Mouse (Mus musculus) limb, embryonic 14.5 days (tissue): Measurements from ENCODE around the gene Uck1. TPM values are rescaled to one million over a fixed set of nuclear protein-coding genes. Genes with fewer than 3 reads are reported as not detected.

Experiments
- ATAC-seq: fragments of 200-750 bp; cut with Nextera tagmentation; 2 replicates; pipeline ENCODE4 v1.8.0; 2017; ENCODE audit warnings: low read depth, moderate number of reproducible peaks, moderate TSS enrichment; ENCODE audit not compliant: low FRiP score
- DNase-seq: peaks from one replicate; pipeline ENCODE4 v3.0.0-alpha.2; 2015; ENCODE audit warnings: low spot score
- H3K27ac ChIP-seq: fragments of 300-500 bp; sonication (generic); replicated peaks from 2 replicates; pipeline ENCODE4 v1.5.1; 2014; ENCODE audit warnings: low read depth, mild to moderate bottlenecking, low read length, moderate library complexity, mixed read lengths
- H3K27me3 ChIP-seq: fragments of 300-500 bp; sonication (generic); 2 replicates; pipeline ENCODE4 v1.6.1; 2014; ENCODE audit warnings: low read length, mixed read lengths; ENCODE audit not compliant: control insufficient read depth, insufficient read depth
- H3K36me3 ChIP-seq: fragments of 300-500 bp; sonication (generic); 2 replicates; pipeline ENCODE4 v1.6.1; 2014; ENCODE audit warnings: mild to moderate bottlenecking, low read length, moderate library complexity, mixed read lengths; ENCODE audit not compliant: control insufficient read depth, insufficient read depth
- H3K4me1 ChIP-seq: fragments of 300-500 bp; sonication (generic); 2 replicates; pipeline ENCODE4 v1.6.1; 2014; ENCODE audit warnings: antibody characterized with exemption, low read length, mixed read lengths; ENCODE audit not compliant: control insufficient read depth, insufficient read depth
- H3K4me2 ChIP-seq: fragments of 300-500 bp; sonication (generic); replicated peaks from 2 replicates; pipeline ENCODE4 v1.6.1; 2014; ENCODE audit warnings: low read depth, mild to moderate bottlenecking, low read length, moderate library complexity; ENCODE audit not compliant: severe bottlenecking
- H3K4me3 ChIP-seq: fragments of 300-500 bp; sonication (generic); replicated peaks from 2 replicates; pipeline ENCODE4 v1.5.1; 2014; ENCODE audit warnings: low read length
- H3K9ac ChIP-seq: fragments of 300-500 bp; sonication (generic); 2 replicates; pipeline ENCODE4 v1.6.1; 2014; ENCODE audit warnings: mild to moderate bottlenecking, low read depth, low read length, moderate library complexity; ENCODE audit not compliant: severe bottlenecking
- H3K9me3 ChIP-seq: fragments of 300-500 bp; sonication (generic); 2 replicates; pipeline ENCODE4 v1.6.1; 2016; ENCODE audit warnings: low read length; ENCODE audit not compliant: control insufficient read depth
- POLR2A ChIP-seq: fragments of 200-500 bp; IDR thresholded peaks from 2 replicates; pipeline ENCODE4 v1.8.0; 2012; ENCODE audit warnings: inconsistent platforms, mild to moderate bottlenecking, moderate library complexity, borderline replicate concordance; ENCODE audit not compliant: insufficient read depth, insufficient read length; ENCODE audit errors: extremely low read depth
- WGBS: fragments of 180-500 bp; shearing (Covaris S2); extraction: QIAGEN DNeasy Blood & Tissue Kit; methylation state at CpG from one replicate; pipeline ENCODE4 v1.1.7; 2014; 5-methylcytosine and 5-hydroxymethylcytosine counted together
- polyA plus RNA-seq, 2 experiments: library from polyadenylated mRNA; depleted of rRNA in 1 of 2; stranded (reverse) in 1 of 2; unstranded in 1 of 2; fragments of >200 nt; fragmentation: Nextera tagmentation in 1 of 2; extraction: Ambion mirVana in 1 of 2; gene quantifications; 2 replicates each; pipeline versions ENCODE4 v1.2.1 to v1.2.3; 2012 to 2014

The Uck1 gene
- polyA plus RNA-seq, 2 experiments, result 59.9 to 64.8 TPM

DNA sequence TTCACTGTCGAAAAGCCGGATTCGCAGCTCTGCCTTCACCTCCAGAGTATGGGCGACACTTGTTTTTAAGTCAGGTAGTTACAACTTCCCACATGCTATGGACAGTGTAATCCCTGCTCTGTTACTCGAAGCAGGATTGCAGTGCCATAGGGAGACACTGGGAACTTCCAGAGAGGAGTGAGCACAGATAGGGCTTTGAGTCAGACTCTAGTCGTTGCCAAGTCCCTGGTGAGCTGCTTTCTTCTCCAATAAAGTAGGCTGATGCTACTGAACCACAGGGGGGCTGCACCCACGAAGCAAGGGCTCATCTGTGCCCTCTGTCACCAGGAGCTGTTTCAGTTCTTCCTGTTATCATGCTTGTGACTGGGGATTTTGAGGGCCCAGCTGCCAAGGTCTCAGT lies 38.4 kb downstream of the Uck1 start:
- TF ChIP-seq POLR2A, result no peak
- H3K9me3 ChIP-seq, result no peaks in the 10 kb centered on the region
- no peak overlapping the region for H3K9ac ChIP-seq
- peaks cover 100% of the 10 kb centered on the region for H3K36me3 ChIP-seq
- ATAC-seq (no peak), DNase-seq (no peak)
- H3K27me3 ChIP-seq, result no peaks in the 10 kb centered on the region
- H3K4me3 ChIP-seq, result no peak overlapping the region
- no peak overlapping the region for H3K4me2 ChIP-seq
- no peaks in the 10 kb centered on the region for H3K4me1 ChIP-seq
- no peak overlapping the region for H3K27ac ChIP-seq
- 92% methylated on average over 7 of the region's 7 CpGs for WGBS

- Histone ChIP-seq H3K9me3 (no peaks in the 10 kb centered on the region), H3K9ac (no peak overlapping the region), H3K27ac (no peak overlapping the region), H3K4me1 (no peaks in the 10 kb centered on the region), H3K4me2 (no peak overlapping the region), H3K27me3 (no peaks in the 10 kb centered on the region), H3K4me3 (no peak overlapping the region), H3K36me3 (peaks cover 100% of the 10 kb centered on the region)
- 96% methylated on average over 10 of the region's 10 CpGs for WGBS
- DNase-seq (no peak), ATAC-seq (no peak)
- no peak for TF ChIP-seq POLR2A
These were observed 39.0 kb downstream of the Uck1 start for GRCm38 (mm10) chr2:32220969-32221368.

GRCm38 (mm10) chr2:32220021-32220420 lies 39.9 kb downstream of the Uck1 start:
- TF ChIP-seq POLR2A, result no peak
- no peak overlapping the region for H3K4me3 ChIP-seq
- H3K27me3 ChIP-seq, result no peaks in the 10 kb centered on the region
- no peak overlapping the region for H3K9ac ChIP-seq
- H3K4me1 ChIP-seq, result no peaks in the 10 kb centered on the region
- H3K36me3 ChIP-seq, result peaks cover 100% of the 10 kb centered on the region
- DNase-seq (no peak), ATAC-seq (no peak)
- 95% methylated on average over 6 of the region's 6 CpGs for whole genome bisulfite sequencing
- H3K9me3 ChIP-seq, result no peaks in the 10 kb centered on the region
- no peak overlapping the region for H3K27ac ChIP-seq
- no peak overlapping the region for H3K4me2 ChIP-seq

- no peaks in the 10 kb centered on the region for H3K27me3 ChIP-seq
These were observed 40.5 kb downstream of the Uck1 start for GRCm38 (mm10) chr2:32219501-32219900.

DNA sequence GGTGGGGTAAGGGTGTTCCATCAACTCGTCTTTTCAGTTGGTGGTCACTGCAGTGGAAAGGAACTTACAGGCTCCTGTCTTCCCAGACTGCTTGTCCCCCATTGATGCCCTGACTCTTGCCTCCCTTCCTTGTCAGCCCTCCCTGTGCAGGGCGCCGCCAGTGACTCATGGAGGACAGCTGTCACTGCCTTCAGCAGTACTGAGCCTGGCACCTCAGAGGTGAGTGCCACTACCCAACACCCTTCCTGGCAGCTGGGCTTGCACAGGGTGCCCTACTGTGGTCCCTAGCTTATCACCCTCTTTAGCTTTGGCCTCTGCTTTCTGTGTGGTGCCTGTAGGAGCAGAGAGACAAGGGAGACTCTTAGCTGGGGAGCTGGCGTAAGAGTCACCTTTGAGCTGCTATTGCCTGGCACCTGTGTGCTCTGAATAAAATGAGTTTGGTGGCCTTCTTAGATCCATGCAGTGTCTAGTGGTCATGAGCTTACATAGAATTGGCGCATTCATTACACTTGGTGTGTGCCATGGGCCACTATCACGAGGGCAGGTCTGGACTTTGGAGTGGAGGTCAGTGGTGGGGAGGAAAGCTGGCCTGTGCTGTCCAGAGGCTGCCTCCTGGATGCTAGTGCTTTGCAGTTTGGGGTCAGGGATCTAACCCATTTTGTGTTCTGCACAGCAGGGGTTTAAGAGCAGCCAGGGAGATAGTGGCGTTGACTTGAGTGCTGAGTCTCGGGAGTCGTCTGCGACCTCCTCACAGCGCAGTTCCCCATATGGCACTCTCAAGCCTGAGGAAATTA lies 41.2 kb downstream of the Uck1 start:
- DNase-seq, result no peak

More at GRCm38 (mm10) chr2:32219501-32219900, 40.5 kb downstream of the Uck1 start:
- no peak for DNase-seq
- Histone ChIP-seq H3K27ac (no peak overlapping the region), H3K4me3 (no peak overlapping the region), H3K4me1 (no peaks in the 10 kb centered on the region), H3K9me3 (no peaks in the 10 kb centered on the region), H3K4me2 (no peak overlapping the region), H3K9ac (no peak overlapping the region), H3K36me3 (peaks cover 100% of the 10 kb centered on the region)
- WGBS, result 96% methylated on average over 14 of the region's 14 CpGs
- TF ChIP-seq POLR2A, result no peak
- no peak for ATAC-seq

More for the DNA sequence above, 41.2 kb downstream of the Uck1 start:
- no peaks in the 10 kb centered on the region for H3K4me1 ChIP-seq
- H3K27me3 ChIP-seq, result no peaks in the 10 kb centered on the region
- H3K9me3 ChIP-seq, result no peaks in the 10 kb centered on the region
- 91% methylated on average over 11 of the region's 11 CpGs for WGBS
- peaks cover 100% of the 10 kb centered on the region for H3K36me3 ChIP-seq
- H3K9ac ChIP-seq, result no peak overlapping the region
- no peak for ATAC-seq
- no peak for TF ChIP-seq POLR2A
- no peak overlapping the region for H3K27ac ChIP-seq
- H3K4me3 ChIP-seq, result no peak overlapping the region
- no peak overlapping the region for H3K4me2 ChIP-seq
